Mouse (Mus musculus): Measurements from ENCODE around the gene Prg3. TPM values are rescaled to one million over a fixed set of nuclear protein-coding genes. Genes with fewer than 3 reads are reported as not detected.

Gene Prg3
- total RNA-seq, 2 experiments from 2014 or later, result not detected

DNA sequence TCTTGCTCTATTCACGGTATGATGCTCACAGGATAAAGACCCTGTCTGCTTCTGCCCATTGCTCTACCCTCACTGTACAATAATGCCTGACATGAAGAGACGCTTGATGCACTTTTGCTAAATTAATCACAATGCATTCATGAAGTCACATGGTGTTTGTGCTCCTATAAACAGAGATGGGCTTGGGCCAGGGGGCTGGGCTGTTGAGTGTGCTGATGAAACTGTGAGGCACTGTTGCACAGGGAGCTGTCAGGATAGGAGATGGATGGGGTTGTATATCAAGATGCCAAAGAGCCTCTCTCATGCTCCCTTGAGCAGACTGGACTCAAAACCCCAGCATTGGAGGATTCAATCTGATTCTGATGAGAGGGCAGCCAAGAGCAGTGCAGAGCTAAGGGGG lies 45.1 kb downstream of the Prg3 start:
- DNase-seq (ENCODE audit: low spot score), result no peak
- intact Hi-C loops (cut with DNase I), result no loop called here

DNA sequence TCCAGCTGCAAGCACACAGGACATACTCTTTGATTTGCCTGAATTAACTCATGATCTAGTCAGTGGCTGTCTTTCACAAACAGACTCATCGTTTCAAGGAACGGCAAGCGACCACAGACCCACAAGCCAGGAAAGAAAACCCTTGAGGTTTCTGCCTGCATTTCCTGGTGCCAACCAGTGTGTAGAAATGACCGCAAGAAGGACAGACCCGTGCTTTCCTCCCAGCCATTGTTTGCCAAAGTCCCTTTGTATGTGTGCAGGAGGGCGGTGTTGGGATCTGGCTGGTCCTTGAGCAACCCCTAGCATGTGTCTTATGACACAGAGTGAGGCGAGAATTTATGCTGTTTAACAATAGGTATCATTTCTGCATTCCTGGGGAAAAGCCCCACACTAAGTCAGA lies 46.2 kb downstream of the Prg3 start:
- intact Hi-C loops (cut with DNase I), result no loop called here

DNA sequence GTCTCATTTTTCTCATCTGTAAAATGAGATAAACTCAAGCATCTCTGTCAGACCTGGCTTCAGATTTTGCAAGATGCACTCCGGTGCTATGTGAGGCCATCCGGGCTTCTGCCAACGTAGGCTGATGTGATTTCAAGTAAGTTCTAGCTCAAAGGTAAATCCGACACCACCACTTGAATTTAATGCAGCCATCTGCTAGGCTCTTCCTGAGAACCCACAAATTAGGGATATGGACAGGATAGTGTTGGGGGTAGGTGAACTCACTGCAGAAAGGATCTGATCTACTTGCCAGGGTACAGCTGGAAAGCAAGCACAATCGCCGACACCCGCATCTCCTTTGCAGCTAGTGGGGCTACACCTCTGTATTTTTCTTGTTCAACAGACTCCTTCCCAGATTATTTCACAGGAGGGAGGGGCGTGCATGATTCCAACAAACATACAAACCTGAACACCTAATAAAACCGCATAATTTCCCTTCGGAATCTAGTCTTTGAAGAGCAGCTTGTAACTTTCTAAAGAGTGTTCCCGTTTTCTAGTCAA lies 48.6 kb downstream of the Prg3 start:
- no peak for DNase-seq (ENCODE audit: low spot score)
- intact Hi-C loops (cut with DNase I), result no loop called here

More for the DNA sequence above, 46.2 kb downstream of the Prg3 start:
- DNase-seq (ENCODE audit: low spot score), result no peak

DNA sequence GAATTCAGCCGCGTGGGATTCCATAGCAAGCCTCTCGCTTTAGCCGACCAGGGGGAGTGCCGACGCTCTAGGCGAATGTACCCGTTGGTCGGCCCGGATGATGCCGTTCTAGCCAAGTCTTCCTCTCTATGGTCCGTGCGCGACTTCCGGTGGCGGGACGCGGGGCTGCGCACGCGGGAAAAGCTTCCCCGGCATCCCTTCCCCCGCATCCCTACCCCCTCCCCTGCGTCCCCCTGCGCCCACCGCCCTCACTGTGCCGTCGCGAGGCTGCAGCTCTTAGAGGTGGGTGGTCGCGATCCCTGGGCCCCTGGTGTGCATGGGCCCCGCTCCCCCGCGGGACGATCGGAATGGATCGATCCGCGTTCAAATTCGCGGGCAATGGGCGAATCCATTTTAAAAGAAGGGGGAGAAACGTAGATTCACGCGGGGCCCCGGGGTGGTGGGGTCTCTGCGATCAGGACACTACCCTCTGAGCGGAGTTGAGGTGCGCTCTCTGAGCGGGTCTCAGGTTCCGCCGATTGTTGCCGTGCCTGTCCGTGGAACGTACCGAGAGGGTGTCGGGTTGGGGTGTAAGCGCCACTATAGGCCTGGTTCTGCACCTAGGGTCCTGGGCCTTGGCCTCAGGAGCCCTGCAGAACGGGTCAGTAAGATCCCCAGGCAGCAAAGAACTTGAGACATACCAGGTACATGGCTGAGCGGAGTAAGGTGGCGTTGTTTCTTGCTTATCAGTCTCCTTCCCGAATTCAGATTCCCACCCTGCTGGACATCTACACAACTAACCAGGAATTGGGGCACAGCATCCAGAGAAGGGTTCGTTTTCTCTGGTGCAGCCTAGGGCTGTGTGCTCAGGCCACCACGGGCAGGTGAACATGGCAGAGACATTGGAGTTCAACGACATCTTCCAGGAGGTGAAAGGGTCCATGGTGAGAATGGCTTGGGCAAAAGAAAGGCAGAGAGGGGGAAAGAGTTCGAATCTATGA lies 49.3 kb downstream of the Prg3 start, which contains the start of the genes Ssrp1 and P2rx3:
Gene Ssrp1, plus strand, starts transcription at position 188 of the 980 bp plus-strand sequence.
Gene P2rx3, minus strand, starts transcription at position 416 of the 980 bp plus-strand sequence.
- intact Hi-C loops (cut with DNase I), result no loop called here
- peak; percentile 72 for DNase-seq (ENCODE audit: low spot score)

DNA sequence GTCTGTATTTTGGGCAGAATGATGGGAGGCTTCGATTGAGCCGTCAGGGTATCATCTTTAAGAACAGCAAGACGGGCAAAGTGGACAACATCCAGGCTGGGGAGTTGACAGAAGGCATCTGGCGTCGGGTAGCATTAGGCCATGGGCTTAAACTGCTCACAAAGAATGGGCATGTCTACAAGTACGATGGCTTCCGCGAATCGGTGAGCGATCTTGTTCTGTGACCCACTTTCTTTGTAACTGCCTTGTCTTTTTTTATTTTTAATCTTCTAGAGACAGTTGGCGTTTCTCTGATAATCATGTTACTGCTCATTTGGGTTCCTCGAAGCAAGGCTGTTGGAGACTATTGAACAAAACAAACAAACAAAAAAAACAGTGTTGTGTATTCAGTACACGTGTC lies 50.3 kb downstream of the Prg3 start:
- intact Hi-C loops (cut with DNase I), result no loop called here
- no peak for DNase-seq (ENCODE audit: low spot score)

Other genes with a start within 250 kb of the Prg3 start
- 1 to 10 TPM; 1.8 to 1.9 TPM for gene Gm19426, start 244.6 kb upstream of the Prg3 start, total RNA-seq (2021)
- 10 to 100 TPM; 68.8 to 75.7 TPM for gene Serping1, start 212.8 kb upstream of the Prg3 start, total RNA-seq (2021)
- 10 to 100 TPM; 30.6 to 70.6 TPM for gene Ube2l6, start 189.4 kb upstream of the Prg3 start, total RNA-seq (2021)
- gene Smtnl1, start 165.6 kb upstream of the Prg3 start, total RNA-seq (2021), result not detected
- 100 to 1,000 TPM in 1 of 2 experiments, 10 to 100 TPM in 1; 99.8 to 103 TPM for gene Timm10, start 161.2 kb upstream of the Prg3 start, total RNA-seq (2021)
- gene Slc43a1, start 149.4 kb upstream of the Prg3 start, total RNA-seq (2021), result 1 to 10 TPM; 1.5 to 2.2 TPM
- 1 to 10 TPM; 1.8 to 4.0 TPM for gene Rtn4rl2, start 101.5 kb upstream of the Prg3 start, total RNA-seq (2021)
- 10 to 100 TPM; 70.7 to 86.6 TPM for gene Slc43a3, start 51.6 kb upstream of the Prg3 start, total RNA-seq (2021)
- not detected for gene Prg2, start 7.8 kb upstream of the Prg3 start, total RNA-seq (2021)
- 10 to 100 TPM; 35.5 to 40.8 TPM for gene Ssrp1, start 49.0 kb downstream of the Prg3 start, total RNA-seq (2021)
- under 1 TPM; 0.26 to 0.42 TPM for gene P2rx3, start 49.2 kb downstream of the Prg3 start, total RNA-seq (2021)
- 10 to 100 TPM; 63.2 to 65.0 TPM for gene Tnks1bp1, start 59.8 kb downstream of the Prg3 start, total RNA-seq (2021)
- 10 to 100 TPM; 48.6 to 54.3 TPM for gene Aplnr, start 148.0 kb downstream of the Prg3 start, total RNA-seq (2021)
- gene Lrrc55, start 209.0 kb downstream of the Prg3 start, total RNA-seq (2021), result 1 to 10 TPM; 1.6 to 2.8 TPM